In the genomic region with DNA sequence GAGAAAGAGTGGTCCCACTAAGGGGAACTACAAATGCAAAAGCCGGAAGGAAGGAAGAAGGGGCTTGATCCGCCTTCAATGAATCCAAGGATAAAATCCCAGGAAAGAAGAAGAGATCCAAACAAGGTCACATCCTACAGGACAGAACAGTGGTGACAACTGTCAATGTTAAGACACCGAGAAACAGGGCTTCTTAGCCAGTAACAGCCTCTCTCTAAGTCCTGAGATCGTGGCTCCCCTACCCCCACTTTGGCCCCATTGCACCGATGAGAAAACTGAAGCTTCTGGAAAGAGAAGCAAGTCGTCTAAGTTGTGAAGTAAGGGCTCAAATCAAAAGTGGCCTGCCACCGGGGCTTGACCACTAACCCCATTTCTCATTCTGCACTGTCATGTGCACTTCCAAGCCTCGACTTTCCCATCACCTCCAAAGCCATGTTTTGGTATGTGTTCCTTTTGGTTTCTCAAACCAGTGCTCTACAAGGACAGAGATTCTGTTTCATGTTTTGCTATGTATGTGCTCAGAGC, we compare ENCODE assay signal across 8 mouse cellular contexts. TPM values are rescaled to one million over a fixed set of nuclear protein-coding genes. Genes with fewer than 3 reads are reported as not detected.
DNase-seq lines count a peak whose midpoint lies in the region; ATAC-seq and TF ChIP-seq lines count a peak whose summit lies in the region.

No protein-coding gene starts in this region.

- H3K36me3 ChIP-seq in heart, embryonic 10.5 days = 0 out of 2 replicates have a peak, but pooled peaks cover 4% of the 10 kb centered on the region
- no peaks in the 10 kb centered on the region for H3K36me3 ChIP-seq in stomach, embryonic 14.5 days (ENCODE audit: control insufficient read depth, insufficient read depth, low read length)
- H3K36me3 ChIP-seq in stomach, postnatal 0 days (ENCODE audit: control insufficient read depth, insufficient read depth, low read length) = no peaks in the 10 kb centered on the region
- no peaks in the 10 kb centered on the region for H3K36me3 ChIP-seq in limb, embryonic 13.5 days
- H3K36me3 ChIP-seq in neural tube, embryonic 15.5 days = no peaks in the 10 kb centered on the region

- no peak for ATAC-seq in stomach, embryonic 14.5 days (ENCODE audit: insufficient number of reproducible peaks, insufficient read depth, low FRiP score, low read depth)
- ATAC-seq in stomach, postnatal 0 days (ENCODE audit: low FRiP score, low TSS enrichment) = no peak
- no peak for ATAC-seq in limb, embryonic 13.5 days (ENCODE audit: low FRiP score, low read depth)
- no peak for ATAC-seq in neural tube, embryonic 15.5 days (ENCODE audit: low FRiP score)
- ATAC-seq in megakaryocyte-erythroid progenitor cell, adult 5-6 weeks (replicated peaks; ENCODE audit: low FRiP score, low TSS enrichment, poor library complexity, severe bottlenecking) = no peak

- WGBS in heart, embryonic 10.5 days = 55% methylated on average over 8 of the region's 8 CpGs
- 53% methylated on average over 8 of the region's 8 CpGs for WGBS in stomach, embryonic 14.5 days
- 52% methylated on average over 8 of the region's 8 CpGs for WGBS in stomach, postnatal 0 days
- 56% methylated on average over 8 of the region's 8 CpGs for WGBS in limb, embryonic 13.5 days
- 62% methylated on average over 8 of the region's 8 CpGs for WGBS in neural tube, embryonic 15.5 days

- peaks cover 62% of the 10 kb centered on the region for H3K4me1 ChIP-seq in heart, embryonic 10.5 days
- H3K4me1 ChIP-seq in stomach, embryonic 14.5 days (ENCODE audit: control insufficient read depth, insufficient read depth, low read length) = peaks cover 13% of the 10 kb centered on the region; the same call in 1 of the 2 replicates
- peaks cover 3% of the 10 kb centered on the region; the same call in 1 of the 2 replicates for H3K4me1 ChIP-seq in stomach, postnatal 0 days (replicated peaks; ENCODE audit: control insufficient read depth, insufficient read depth)
- H3K4me1 ChIP-seq in limb, embryonic 13.5 days = peaks cover 27% of the 10 kb centered on the region
- peaks cover 34% of the 10 kb centered on the region for H3K4me1 ChIP-seq in neural tube, embryonic 15.5 days

- DNase-seq in heart, embryonic 10.5 days (ENCODE audit: low spot score) = no peak
- DNase-seq in heart, adult 18-20 months = no peak
- no peak for DNase-seq in stomach, postnatal 0 days (ENCODE audit: low spot score)
- DNase-seq in layer of hippocampus, adult 9-11 months = no peak

- H3K4me3 ChIP-seq in heart, embryonic 10.5 days = peak overlapping the region; percentile 89; the same call in 1 of the 2 replicates
- no peak overlapping the region for H3K4me3 ChIP-seq in stomach, embryonic 14.5 days (ENCODE audit: low read depth, low read length)
- no peak overlapping the region for H3K4me3 ChIP-seq in stomach, postnatal 0 days (ENCODE audit: low read depth, low read length)
- peak overlapping the region; percentile 84; the same call in 1 of the 2 replicates for H3K4me3 ChIP-seq in limb, embryonic 13.5 days
- H3K4me3 ChIP-seq in neural tube, embryonic 15.5 days (replicated peaks) = peak overlapping the region; percentile 84

- H3K4me2 ChIP-seq in stomach, embryonic 14.5 days (replicated peaks; ENCODE audit: low read depth, low read length) = peak overlapping the region; percentile 95
- no peak overlapping the region for H3K4me2 ChIP-seq in stomach, postnatal 0 days (replicated peaks; ENCODE audit: low read depth)
- H3K4me2 ChIP-seq in limb, embryonic 13.5 days (replicated peaks) = peak overlapping the region; percentile 92
- peak overlapping the region; percentile 78 for H3K4me2 ChIP-seq in neural tube, embryonic 15.5 days

- no peak overlapping the region for H3K9ac ChIP-seq in stomach, embryonic 14.5 days (replicated peaks; ENCODE audit: low read depth, low read length)
- H3K9ac ChIP-seq in stomach, postnatal 0 days (ENCODE audit: low read length) = no peak overlapping the region
- no peak overlapping the region for H3K9ac ChIP-seq in limb, embryonic 13.5 days
- 0 out of 2 replicates have a peak overlapping the region, but pooled peaks have one; percentile 44 for H3K9ac ChIP-seq in neural tube, embryonic 15.5 days (replicated peaks)

- no peaks in the 10 kb centered on the region for H3K9me3 ChIP-seq in heart, embryonic 10.5 days
- H3K9me3 ChIP-seq in stomach, embryonic 14.5 days (ENCODE audit: control insufficient read depth, low read depth, low read length) = no peaks in the 10 kb centered on the region
- H3K9me3 ChIP-seq in stomach, postnatal 0 days (ENCODE audit: control insufficient read depth, low read length) = no peaks in the 10 kb centered on the region
- no peaks in the 10 kb centered on the region for H3K9me3 ChIP-seq in limb, embryonic 13.5 days
- no peaks in the 10 kb centered on the region for H3K9me3 ChIP-seq in neural tube, embryonic 15.5 days (replicated peaks)

- TF ChIP-seq CTCF in stomach, postnatal 0 days (IDR thresholded peaks at IDR 0.05; ENCODE audit: low read depth) = no peak

- H3K27me3 ChIP-seq in heart, embryonic 10.5 days (ENCODE audit: insufficient read depth, poor library complexity, severe bottlenecking) = peaks cover 17% of the 10 kb centered on the region; the same call in 1 of the 2 replicates
- H3K27me3 ChIP-seq in stomach, embryonic 14.5 days (ENCODE audit: control insufficient read depth, insufficient read depth, low read length) = no peaks in the 10 kb centered on the region
- H3K27me3 ChIP-seq in stomach, postnatal 0 days (ENCODE audit: control insufficient read depth, insufficient read depth, low read length) = no peaks in the 10 kb centered on the region
- peaks cover 8% of the 10 kb centered on the region for H3K27me3 ChIP-seq in limb, embryonic 13.5 days
- 0 out of 2 replicates have a peak, but pooled peaks cover 8% of the 10 kb centered on the region for H3K27me3 ChIP-seq in neural tube, embryonic 15.5 days (replicated peaks)

- TF ChIP-seq EP300 in stomach, postnatal 0 days (optimal IDR thresholded peaks at IDR 0.05) = no peak

- H3K27ac ChIP-seq in heart, embryonic 10.5 days = no peak overlapping the region
- H3K27ac ChIP-seq in stomach, embryonic 14.5 days (ENCODE audit: low read length) = no peak overlapping the region
- no peak overlapping the region for H3K27ac ChIP-seq in stomach, postnatal 0 days (replicated peaks)
- no peak overlapping the region for H3K27ac ChIP-seq in limb, embryonic 13.5 days
- peak overlapping the region; percentile 91; the same call in 1 of the 2 replicates for H3K27ac ChIP-seq in neural tube, embryonic 15.5 days (replicated peaks)

RNA-seq across cellular contexts. Expression of a gene that starts 1.2 kb away (rescaled TPM):
- 11.4 and 13.6 TPM in 2 replicates for polyA plus RNA-seq in heart, embryonic 10.5 days (2016; fragmentation: Nextera tagmentation; extraction: Ambion mirVana)
- 10 to 100 TPM; 12.0 to 13.6 TPM for total RNA-seq in heart, adult 18-20 months (2021)
- polyA plus RNA-seq in stomach, embryonic 14.5 days (2014; fragmentation: Nextera tagmentation; extraction: Ambion mirVana) = 10.1 and 16.0 TPM in 2 replicates
- 4.5 and 6.0 TPM in 2 replicates for polyA plus RNA-seq in stomach, postnatal 0 days (2015; fragmentation: Nextera tagmentation; extraction: Ambion mirVana)
- 10.1 and 13.9 TPM in 2 replicates for polyA plus RNA-seq in limb, embryonic 13.5 days (2015; fragmentation: Nextera tagmentation; extraction: Ambion mirVana)
- 19.9 and 28.4 TPM in 2 replicates for polyA plus RNA-seq in neural tube, embryonic 15.5 days (2015; fragmentation: Nextera tagmentation; extraction: Ambion mirVana)
- total RNA-seq in megakaryocyte-erythroid progenitor cell, adult 5-6 weeks (2014; fragmentation: Nextera tagmentation) = 2.1 TPM in 1 of 2 replicates, not detected in the other
- total RNA-seq in megakaryocyte-erythroid progenitor cell, adult 5-6 weeks (2017) = 0.80 and 20.1 TPM in 2 replicates

Comparison
In these comparisons a context has a peak if more than half of its experiments do, and no peak if none do; other contexts are left out.
1. H3K4me3 ChIP-seq: peak in heart, embryonic 10.5 days (single experiment), limb, embryonic 13.5 days (single experiment) and neural tube, embryonic 15.5 days (single experiment); none in stomach, embryonic 14.5 days (single experiment) and stomach, postnatal 0 days (single experiment).